In genomic region chrX:74413377-74413776, GRCm38 (mm10) we compare ENCODE assay signal across 8 mouse cellular contexts. TPM values are rescaled to one million over a fixed set of nuclear protein-coding genes. Genes with fewer than 3 reads are reported as not detected.
DNase-seq lines count a peak whose midpoint lies in the region; ATAC-seq and TF ChIP-seq lines count a peak whose summit lies in the region.

No protein-coding gene starts in this region.

- no peak overlapping the region for H3K27ac ChIP-seq in embryonic facial prominence, embryonic 10.5 days (replicated peaks)
- H3K27ac ChIP-seq in kidney, adult 2 months (ENCODE audit: insufficient read depth, low read depth, low read length): no peak overlapping the region
- no peak overlapping the region for H3K27ac ChIP-seq in midbrain, embryonic 13.5 days
- H3K27ac ChIP-seq in small intestine, adult 2 months (ENCODE audit: insufficient read depth, low read depth, low read length): no peak overlapping the region

- TF ChIP-seq CTCF in kidney, adult 2 months (conservative IDR thresholded peaks at IDR 0.05; ENCODE audit: insufficient read depth, insufficient read length, low read depth, low read length): peak; percentile 89
- TF ChIP-seq CTCF in small intestine, adult 2 months (IDR thresholded peaks at IDR 0.05; ENCODE audit: extremely low read depth, insufficient read length, insufficient replicate concordance, low read depth, low read length): peak; percentile 29; the same call in 1 of the 2 replicates

- ATAC-seq in midbrain, embryonic 13.5 days: peak; percentile 82

- no peak overlapping the region for H3K4me2 ChIP-seq in midbrain, embryonic 13.5 days (replicated peaks)

- intact Hi-C loops in left cerebral cortex, postnatal 4 days (cut with DNase I): loop anchor here (5.0 kb wide), 1 partner anchor 166 kb away; the partner anchor contains the start of gene Flna

- no peak overlapping the region for H3K9ac ChIP-seq in midbrain, embryonic 13.5 days (replicated peaks)

- no peak overlapping the region for H3K4me3 ChIP-seq in embryonic facial prominence, embryonic 10.5 days
- no peak overlapping the region for H3K4me3 ChIP-seq in kidney, adult 2 months (ENCODE audit: insufficient read depth, low read depth, low read length)
- no peak overlapping the region for H3K4me3 ChIP-seq in midbrain, embryonic 13.5 days (replicated peaks)
- no peak overlapping the region for H3K4me3 ChIP-seq in small intestine, adult 2 months (ENCODE audit: low read depth, low read length)

- no peaks in the 10 kb centered on the region for H3K9me3 ChIP-seq in embryonic facial prominence, embryonic 10.5 days
- no peaks in the 10 kb centered on the region for H3K9me3 ChIP-seq in midbrain, embryonic 13.5 days

- no peaks in the 10 kb centered on the region for H3K27me3 ChIP-seq in embryonic facial prominence, embryonic 10.5 days (replicated peaks; ENCODE audit: low read depth, poor library complexity, severe bottlenecking)
- H3K27me3 ChIP-seq in kidney, adult 2 months (replicated peaks; ENCODE audit: control insufficient read depth, insufficient read depth, low read length): no peaks in the 10 kb centered on the region
- no peaks in the 10 kb centered on the region for H3K27me3 ChIP-seq in midbrain, embryonic 13.5 days
- no peaks in the 10 kb centered on the region for H3K27me3 ChIP-seq in small intestine, adult 2 months (ENCODE audit: control insufficient read depth, insufficient read depth, low read length)

- TF ChIP-seq POLR2A in kidney, adult 2 months (IDR thresholded peaks at IDR 0.05; ENCODE audit: low read depth, low read length): no peak
- no peak for TF ChIP-seq POLR2A in small intestine, adult 2 months (IDR thresholded peaks at IDR 0.05; ENCODE audit: low read depth, low read length)

- peaks cover 21% of the 10 kb centered on the region for H3K36me3 ChIP-seq in embryonic facial prominence, embryonic 10.5 days (replicated peaks)
- H3K36me3 ChIP-seq in kidney, adult 2 months (ENCODE audit: control insufficient read depth, insufficient read depth, low read length): no peaks in the 10 kb centered on the region
- peaks cover 14% of the 10 kb centered on the region for H3K36me3 ChIP-seq in midbrain, embryonic 13.5 days
- peaks cover 10% of the 10 kb centered on the region for H3K36me3 ChIP-seq in small intestine, adult 2 months (ENCODE audit: control insufficient read depth, insufficient read depth, low read length)

- peak; percentile 32 for DNase-seq in 3134 (ENCODE audit: extremely low read depth, insufficient read length, low spot score)
- peak; percentile 66 for DNase-seq in adrenal gland, adult 2 months
- DNase-seq in embryonic facial prominence, embryonic 10.5 days (ENCODE audit: low spot score): peak; percentile 66
- DNase-seq in heart, adult 18-20 months: peak; percentile 65 to 79
- DNase-seq in kidney, adult 2 months: peak; percentile 77
- peak; percentile 54 for DNase-seq in left cerebral cortex, postnatal 4 days

- H3K4me1 ChIP-seq in embryonic facial prominence, embryonic 10.5 days: no peaks in the 10 kb centered on the region
- no peaks in the 10 kb centered on the region for H3K4me1 ChIP-seq in kidney, adult 2 months (ENCODE audit: control insufficient read depth, insufficient read depth, low read length)
- no peaks in the 10 kb centered on the region for H3K4me1 ChIP-seq in midbrain, embryonic 13.5 days (replicated peaks)
- no peaks in the 10 kb centered on the region for H3K4me1 ChIP-seq in small intestine, adult 2 months (ENCODE audit: control insufficient read depth, insufficient read depth, insufficient read length, low read length)

RNA-seq across cellular contexts. Expression of gene G6pdx, which starts 15.6 kb away (rescaled TPM):
- 100 to 1,000 TPM; 169 to 217 TPM for total RNA-seq in adrenal gland, adult 2 months (2021)
- polyA plus RNA-seq in adrenal gland, adult 2 months (2012; rRNA removed): 55.0 and 66.1 TPM in 2 replicates
- polyA plus RNA-seq in embryonic facial prominence, embryonic 10.5 days (2016; fragmentation: Nextera tagmentation; extraction: Ambion mirVana): 54.7 and 57.3 TPM in 2 replicates
- total RNA-seq in heart, adult 18-20 months (2021): 10 to 100 TPM in 1 of 2 experiments, 1 to 10 TPM in 1; 5.8 to 10.6 TPM
- 34.1 and 34.8 TPM in 2 replicates for polyA plus RNA-seq in kidney, adult 2 months (2012; rRNA removed)
- total RNA-seq in left cerebral cortex, postnatal 4 days (2021): 10 to 100 TPM; 48.4 to 50.7 TPM
- 58.6 and 64.0 TPM in 2 replicates for polyA plus RNA-seq in midbrain, embryonic 13.5 days (2015; fragmentation: Nextera tagmentation; extraction: Ambion mirVana)
- polyA plus RNA-seq in small intestine, adult 2 months (2012; rRNA removed): 20.3 and 31.0 TPM in 2 replicates

RNA-seq across cellular contexts. Expression of gene Ikbkg, which starts 20.3 kb away (rescaled TPM):
- 100 to 1,000 TPM in 1 of 2 experiments, 10 to 100 TPM in 1; 61.8 to 103 TPM for total RNA-seq in adrenal gland, adult 2 months (2021)
- polyA plus RNA-seq in adrenal gland, adult 2 months (2012; rRNA removed): 13.7 and 17.3 TPM in 2 replicates
- 18.7 and 18.9 TPM in 2 replicates for polyA plus RNA-seq in embryonic facial prominence, embryonic 10.5 days (2016; fragmentation: Nextera tagmentation; extraction: Ambion mirVana)
- total RNA-seq in heart, adult 18-20 months (2021): 10 to 100 TPM; 44.7 to 51.0 TPM
- polyA plus RNA-seq in kidney, adult 2 months (2012; rRNA removed): 10.7 and 11.2 TPM in 2 replicates
- 10 to 100 TPM; 25.9 to 34.0 TPM for total RNA-seq in left cerebral cortex, postnatal 4 days (2021)
- 17.8 and 19.2 TPM in 2 replicates for polyA plus RNA-seq in midbrain, embryonic 13.5 days (2015; fragmentation: Nextera tagmentation; extraction: Ambion mirVana)
- 6.2 and 8.7 TPM in 2 replicates for polyA plus RNA-seq in small intestine, adult 2 months (2012; rRNA removed)

RNA-seq across cellular contexts. Expression of gene Fam3a, which starts 20.3 kb away (rescaled TPM):
- total RNA-seq in adrenal gland, adult 2 months (2021): 10 to 100 TPM; 25.1 to 36.6 TPM
- polyA plus RNA-seq in adrenal gland, adult 2 months (2012; rRNA removed): 48.8 and 51.3 TPM in 2 replicates
- polyA plus RNA-seq in embryonic facial prominence, embryonic 10.5 days (2016; fragmentation: Nextera tagmentation; extraction: Ambion mirVana): 23.7 and 23.8 TPM in 2 replicates
- 10 to 100 TPM; 19.2 to 20.7 TPM for total RNA-seq in heart, adult 18-20 months (2021)
- 47.1 and 53.5 TPM in 2 replicates for polyA plus RNA-seq in kidney, adult 2 months (2012; rRNA removed)
- 10 to 100 TPM; 20.4 to 22.2 TPM for total RNA-seq in left cerebral cortex, postnatal 4 days (2021)
- polyA plus RNA-seq in midbrain, embryonic 13.5 days (2015; fragmentation: Nextera tagmentation; extraction: Ambion mirVana): 33.7 and 37.7 TPM in 2 replicates
- polyA plus RNA-seq in small intestine, adult 2 months (2012; rRNA removed): 15.4 and 27.3 TPM in 2 replicates

RNA-seq across cellular contexts. Expression of gene Slc10a3, which starts 40.2 kb away (rescaled TPM):
- 10 to 100 TPM; 16.9 to 27.8 TPM for total RNA-seq in adrenal gland, adult 2 months (2021)
- polyA plus RNA-seq in adrenal gland, adult 2 months (2012; rRNA removed): 23.1 and 27.3 TPM in 2 replicates
- 12.3 and 13.0 TPM in 2 replicates for polyA plus RNA-seq in embryonic facial prominence, embryonic 10.5 days (2016; fragmentation: Nextera tagmentation; extraction: Ambion mirVana)
- total RNA-seq in heart, adult 18-20 months (2021): 1 to 10 TPM; 4.5 to 5.1 TPM
- 13.9 and 17.4 TPM in 2 replicates for polyA plus RNA-seq in kidney, adult 2 months (2012; rRNA removed)
- 1 to 10 TPM; 2.7 to 3.8 TPM for total RNA-seq in left cerebral cortex, postnatal 4 days (2021)
- 7.0 and 8.5 TPM in 2 replicates for polyA plus RNA-seq in midbrain, embryonic 13.5 days (2015; fragmentation: Nextera tagmentation; extraction: Ambion mirVana)
- 9.1 and 20.9 TPM in 2 replicates for polyA plus RNA-seq in small intestine, adult 2 months (2012; rRNA removed)

RNA-seq across cellular contexts. Expression of gene Ubl4a, which starts 40.4 kb away (rescaled TPM):
- 10 to 100 TPM; 64.3 to 67.5 TPM for total RNA-seq in adrenal gland, adult 2 months (2021)
- 31.3 and 37.0 TPM in 2 replicates for polyA plus RNA-seq in adrenal gland, adult 2 months (2012; rRNA removed)
- polyA plus RNA-seq in embryonic facial prominence, embryonic 10.5 days (2016; fragmentation: Nextera tagmentation; extraction: Ambion mirVana): 61.1 and 69.8 TPM in 2 replicates
- total RNA-seq in heart, adult 18-20 months (2021): 10 to 100 TPM; 76.0 to 77.9 TPM
- 43.3 and 50.4 TPM in 2 replicates for polyA plus RNA-seq in kidney, adult 2 months (2012; rRNA removed)
- total RNA-seq in left cerebral cortex, postnatal 4 days (2021): 10 to 100 TPM; 43.2 to 48.8 TPM
- polyA plus RNA-seq in midbrain, embryonic 13.5 days (2015; fragmentation: Nextera tagmentation; extraction: Ambion mirVana): 66.7 and 68.8 TPM in 2 replicates
- polyA plus RNA-seq in small intestine, adult 2 months (2012; rRNA removed): 24.0 and 33.4 TPM in 2 replicates
